Mouse (Mus musculus): Measurements from ENCODE around the gene Tmem104.

DNA sequence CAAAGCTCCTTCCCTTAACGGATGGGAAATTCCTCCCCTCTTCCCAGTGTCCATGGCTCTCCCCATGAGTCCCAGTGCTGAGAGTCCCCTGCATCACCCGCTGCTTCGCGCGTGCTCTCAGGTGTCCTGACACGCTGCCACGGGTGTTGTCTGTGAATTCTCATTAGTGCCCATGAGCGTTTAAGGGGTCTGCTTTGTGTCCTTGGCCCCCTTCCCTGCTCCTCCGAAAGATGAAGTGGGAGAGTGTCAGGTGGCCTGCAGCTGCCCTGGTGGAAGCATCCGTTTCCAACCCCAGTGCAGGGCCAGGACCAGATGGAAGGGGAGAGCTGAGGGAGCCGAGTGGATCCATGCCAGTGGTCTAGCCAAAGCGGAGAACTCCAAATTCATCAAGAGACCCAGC, 20.8 kb downstream of the Tmem104 start:
- TF ChIP-seq CTCF (IDR thresholded peaks at IDR 0.05; ENCODE audit: borderline replicate concordance, insufficient read depth, low read length) (no peak), POLR2A (IDR thresholded peaks at IDR 0.05; ENCODE audit: low read depth, low read length) (no peak)

All from embryonic fibroblast, embryonic 13.5 days (primary cell).